Mouse (Mus musculus) forebrain, embryonic 14.5 days (tissue): Measurements from ENCODE around the gene Mllt3. TPM values are rescaled to one million over a fixed set of nuclear protein-coding genes. Genes with fewer than 3 reads are reported as not detected.

Source experiments
- ATAC-seq: fragments of 200-750 bp; cut with Nextera tagmentation; 2 replicates; pipeline ENCODE4 v1.8.0; 2017; ENCODE audit warnings: mild to moderate bottlenecking, moderate library complexity
- DNase-seq: peaks from one replicate; pipeline ENCODE4 v3.0.0-alpha.2; 2015; ENCODE audit warnings: low spot score
- H3K27ac ChIP-seq: fragments of 300-500 bp; sonication (generic); 2 replicates; pipeline ENCODE4 v1.5.1; 2014; ENCODE audit warnings: low read depth, mild to moderate bottlenecking, control low read depth, low read length, moderate library complexity
- H3K27me3 ChIP-seq: fragments of 300-500 bp; sonication (generic); replicated peaks from 2 replicates; pipeline ENCODE4 v1.6.1; 2014; ENCODE audit warnings: low read length, control low read depth, mixed read lengths; ENCODE audit not compliant: control insufficient read depth, insufficient read depth
- H3K36me3 ChIP-seq: fragments of 300-500 bp; sonication (generic); 2 replicates; pipeline ENCODE4 v1.6.1; 2014; ENCODE audit warnings: low read length, control low read depth; ENCODE audit not compliant: control insufficient read depth, insufficient read depth
- H3K4me1 ChIP-seq: fragments of 300-500 bp; sonication (generic); 2 replicates; pipeline ENCODE4 v1.6.1; 2014; ENCODE audit warnings: antibody characterized with exemption, low read length, control low read depth; ENCODE audit not compliant: control insufficient read depth, insufficient read depth
- H3K4me2 ChIP-seq: fragments of 300-500 bp; sonication (generic); 2 replicates; pipeline ENCODE4 v1.6.1; 2014; ENCODE audit warnings: mild to moderate bottlenecking, control low read depth, low read length
- H3K4me3 ChIP-seq: fragments of 300-500 bp; sonication (generic); 2 replicates; pipeline ENCODE4 v1.5.1; 2014; ENCODE audit warnings: low read depth, low read length, control low read depth
- H3K9ac ChIP-seq: fragments of 300-500 bp; sonication (generic); 2 replicates; pipeline ENCODE4 v1.6.1; 2014; ENCODE audit warnings: mild to moderate bottlenecking, low read length, control low read depth, moderate library complexity
- H3K9me3 ChIP-seq: fragments of 300-500 bp; sonication (generic); replicated peaks from 2 replicates; pipeline ENCODE4 v1.6.1; 2016; ENCODE audit warnings: low read length, control low read depth, mixed read lengths; ENCODE audit not compliant: control insufficient read depth
- WGBS: fragments of 180-500 bp; shearing (Covaris S2); extraction: QIAGEN DNeasy Blood & Tissue Kit; methylation state at CpG from one replicate; pipeline ENCODE4 v1.1.7; 2014; 5-methylcytosine and 5-hydroxymethylcytosine counted together
- polyA plus RNA-seq: library from polyadenylated mRNA; unstranded; fragments of >200 nt; fragmentation: Nextera tagmentation; extraction: Ambion mirVana; gene quantifications from 2 replicates; pipeline ENCODE4 v1.2.1, GENCODE M21; 2014

Gene Mllt3
- polyA plus RNA-seq, 1 experiment from 2014 or later, result 95.2 TPM

DNA sequence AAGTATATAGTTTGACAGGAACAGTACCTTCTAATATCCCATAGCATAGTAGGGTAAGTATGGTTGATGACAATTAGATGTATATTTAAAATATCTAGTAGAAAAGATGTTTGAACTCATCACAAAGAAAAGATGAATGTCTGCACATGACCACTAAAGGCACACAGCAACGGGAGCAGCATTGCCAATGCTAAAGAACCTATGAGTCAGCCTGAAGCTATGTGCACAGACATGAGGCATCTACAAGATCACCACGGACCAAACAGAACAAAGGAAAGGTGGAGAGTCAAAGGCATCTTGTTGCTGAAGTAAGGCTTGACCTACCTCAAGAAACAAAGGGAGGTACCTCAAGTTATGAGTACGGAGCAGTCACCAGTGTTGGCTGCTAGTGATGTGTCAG is 212.3 kb downstream of the Mllt3 start:
- no peak overlapping the region for H3K4me2 ChIP-seq
- H3K9ac ChIP-seq, result no peak overlapping the region
- H3K36me3 ChIP-seq, result peaks cover 6% of the 10 kb centered on the region
- DNase-seq (no peak), ATAC-seq (no peak)
- H3K27ac ChIP-seq, result no peak overlapping the region
- H3K27me3 ChIP-seq, result no peaks in the 10 kb centered on the region
- no peaks in the 10 kb centered on the region for H3K9me3 ChIP-seq
- 88% methylated on average over 3 of the region's 3 CpGs for WGBS
- H3K4me1 ChIP-seq, result peaks cover 8% of the 10 kb centered on the region
- H3K4me3 ChIP-seq, result no peak overlapping the region

GRCm38 (mm10) chr4:87819182-87819581 is 214.0 kb downstream of the Mllt3 start:
- ATAC-seq, result peak; percentile 85

GRCm38 (mm10) chr4:87818276-87818675 is 214.9 kb downstream of the Mllt3 start:
- ATAC-seq (no peak), DNase-seq (no peak)
- peaks cover 7% of the 10 kb centered on the region for H3K4me1 ChIP-seq
- no peaks in the 10 kb centered on the region for H3K9me3 ChIP-seq
- H3K4me3 ChIP-seq, result no peak overlapping the region
- no peak overlapping the region for H3K9ac ChIP-seq
- peaks cover 6% of the 10 kb centered on the region for H3K36me3 ChIP-seq
- H3K27ac ChIP-seq, result no peak overlapping the region
- 93% methylated on average over 1 of the region's 1 CpGs for WGBS
- H3K4me2 ChIP-seq, result no peak overlapping the region
- no peaks in the 10 kb centered on the region for H3K27me3 ChIP-seq

More at GRCm38 (mm10) chr4:87819182-87819581, 214.0 kb downstream of the Mllt3 start:
- 28% methylated on average over 9 of the region's 9 CpGs for WGBS
- H3K4me3 ChIP-seq, result no peak overlapping the region
- H3K9ac ChIP-seq, result no peak overlapping the region
- H3K9me3 ChIP-seq, result no peaks in the 10 kb centered on the region
- H3K36me3 ChIP-seq, result peaks cover 6% of the 10 kb centered on the region
- no peak overlapping the region for H3K4me2 ChIP-seq
- peak; percentile 83 for DNase-seq
- no peaks in the 10 kb centered on the region for H3K27me3 ChIP-seq
- peaks cover 8% of the 10 kb centered on the region for H3K4me1 ChIP-seq
- peak overlapping the region; percentile 52 for H3K27ac ChIP-seq

DNA sequence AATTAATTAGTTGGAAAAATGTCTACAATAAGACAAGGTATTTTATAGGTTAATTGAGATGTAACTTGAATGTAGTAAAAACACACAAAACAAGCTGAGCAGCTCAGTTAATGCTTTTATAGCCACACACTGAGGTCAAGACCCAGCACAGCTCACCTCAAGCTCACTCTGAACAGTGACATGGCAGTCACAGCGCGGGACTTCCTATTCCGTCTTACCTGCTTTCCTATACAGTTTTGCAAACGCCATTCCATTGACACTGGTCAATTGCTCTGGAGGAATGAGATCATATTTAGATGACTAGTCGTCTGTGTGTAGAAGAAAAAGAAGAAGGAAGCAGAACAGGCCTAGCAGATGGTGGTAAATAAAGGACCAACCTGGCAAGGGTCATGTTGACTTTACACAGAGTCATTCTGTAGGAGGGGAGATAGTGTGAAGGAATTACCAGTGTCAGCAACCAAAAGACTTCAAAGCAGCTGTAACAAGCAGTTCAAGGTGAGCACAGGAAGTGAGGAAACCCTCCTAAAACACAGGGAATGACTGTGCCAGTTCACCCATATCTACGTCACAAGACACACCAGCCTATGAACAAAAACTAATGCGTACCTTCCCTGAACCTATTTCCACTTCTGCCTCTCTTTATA is 217.6 kb downstream of the Mllt3 start:
- WGBS, result 88% methylated on average over 7 of the region's 7 CpGs
- Histone ChIP-seq H3K9ac (no peak overlapping the region), H3K27me3 (no peaks in the 10 kb centered on the region), H3K4me2 (no peak overlapping the region), H3K36me3 (0 out of 2 replicates have a peak, but pooled peaks cover 3% of the 10 kb centered on the region), H3K4me3 (no peak overlapping the region), H3K4me1 (peaks cover 8% of the 10 kb centered on the region), H3K9me3 (no peaks in the 10 kb centered on the region), H3K27ac (no peak overlapping the region)
- ATAC-seq, result no peak
- no peak for DNase-seq

DNA sequence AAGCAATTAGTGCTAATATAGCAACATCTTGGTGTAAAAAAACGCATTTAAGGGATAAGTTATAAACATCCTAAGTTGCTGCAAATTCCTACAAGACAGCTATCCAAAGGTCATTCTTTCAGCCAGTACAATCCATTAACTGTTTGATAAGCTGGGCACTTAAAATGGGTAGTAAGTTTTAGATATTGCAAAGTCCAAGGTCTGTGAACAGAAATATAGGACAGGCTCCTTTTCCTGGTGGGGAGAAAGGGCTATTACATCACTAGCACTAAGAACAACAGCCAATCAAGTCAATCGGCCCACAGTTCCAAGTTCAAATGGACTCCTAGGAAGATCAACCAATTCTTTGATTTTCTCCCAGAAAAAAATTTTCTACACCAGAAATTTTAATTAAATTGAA is 221.3 kb downstream of the Mllt3 start:
- no peak overlapping the region for H3K9ac ChIP-seq
- no peaks in the 10 kb centered on the region for H3K27me3 ChIP-seq
- DNase-seq, result no peak
- WGBS, result 88% methylated on average over 2 of the region's 2 CpGs
- no peak overlapping the region for H3K27ac ChIP-seq
- no peaks in the 10 kb centered on the region for H3K9me3 ChIP-seq
- H3K36me3 ChIP-seq, result 0 out of 2 replicates have a peak, but pooled peaks cover 3% of the 10 kb centered on the region
- no peak overlapping the region for H3K4me2 ChIP-seq
- peaks cover 5% of the 10 kb centered on the region; the same call in 1 of the 2 replicates for H3K4me1 ChIP-seq
- no peak for ATAC-seq
- no peak overlapping the region for H3K4me3 ChIP-seq

DNA sequence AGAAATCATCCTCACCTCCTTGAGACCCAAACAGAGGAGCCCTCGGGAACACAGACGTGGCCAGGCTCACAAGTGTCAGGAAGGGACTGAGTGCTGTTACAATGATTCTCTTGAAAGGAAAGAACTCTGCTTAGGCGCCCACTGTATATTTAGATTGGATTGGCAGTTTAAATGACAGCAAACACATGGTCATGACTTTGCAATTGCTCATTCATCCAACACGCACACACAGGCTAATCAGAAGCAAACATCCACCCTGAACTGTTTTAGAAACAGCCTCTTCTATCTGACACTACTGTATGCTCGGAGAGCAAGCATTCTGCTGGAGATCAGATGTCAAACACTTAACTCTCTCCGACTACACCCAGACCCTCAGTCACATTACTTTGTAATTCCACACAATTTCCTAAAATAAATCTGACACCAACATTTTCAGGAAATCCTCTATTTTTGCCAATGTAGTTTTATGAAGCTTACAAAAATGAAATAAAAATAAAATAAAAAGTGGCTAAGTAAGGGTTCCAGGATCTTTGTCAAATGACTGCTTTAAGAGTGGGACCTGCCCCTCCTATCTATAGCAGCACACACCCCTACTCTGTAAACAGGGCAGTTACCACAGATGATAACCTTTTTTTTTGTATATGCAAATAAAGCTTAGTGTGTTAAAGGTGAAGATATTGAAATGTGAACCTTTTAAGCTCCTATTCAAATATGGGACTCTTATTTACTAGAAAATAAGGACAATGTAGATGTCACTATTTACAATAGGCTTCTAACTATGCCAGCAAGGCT is 226.8 kb downstream of the Mllt3 start:
- H3K4me1 ChIP-seq, result peaks cover 23% of the 10 kb centered on the region
- H3K9me3 ChIP-seq, result no peaks in the 10 kb centered on the region
- no peaks in the 10 kb centered on the region for H3K27me3 ChIP-seq
- 29% methylated on average over 6 of the region's 6 CpGs for WGBS
- H3K9ac ChIP-seq, result no peak overlapping the region
- ATAC-seq (peak; percentile 54), DNase-seq (peak; percentile 37)
- H3K27ac ChIP-seq, result no peak overlapping the region
- no peak overlapping the region for H3K4me2 ChIP-seq
- no peaks in the 10 kb centered on the region for H3K36me3 ChIP-seq
- no peak overlapping the region for H3K4me3 ChIP-seq

- H3K27me3 ChIP-seq, result no peaks in the 10 kb centered on the region
- ATAC-seq, result no peak
- no peaks in the 10 kb centered on the region for H3K36me3 ChIP-seq
- H3K4me3 ChIP-seq, result no peak overlapping the region
- no peak overlapping the region for H3K4me2 ChIP-seq
- no peaks in the 10 kb centered on the region for H3K9me3 ChIP-seq
- 47% methylated on average over 3 of the region's 3 CpGs for WGBS
- no peak for DNase-seq
- H3K4me1 ChIP-seq, result peaks cover 20% of the 10 kb centered on the region
- no peak overlapping the region for H3K27ac ChIP-seq
- H3K9ac ChIP-seq, result no peak overlapping the region
Measured at GRCm38 (mm10) chr4:87804576-87804975, 228.6 kb downstream of the Mllt3 start.

DNA sequence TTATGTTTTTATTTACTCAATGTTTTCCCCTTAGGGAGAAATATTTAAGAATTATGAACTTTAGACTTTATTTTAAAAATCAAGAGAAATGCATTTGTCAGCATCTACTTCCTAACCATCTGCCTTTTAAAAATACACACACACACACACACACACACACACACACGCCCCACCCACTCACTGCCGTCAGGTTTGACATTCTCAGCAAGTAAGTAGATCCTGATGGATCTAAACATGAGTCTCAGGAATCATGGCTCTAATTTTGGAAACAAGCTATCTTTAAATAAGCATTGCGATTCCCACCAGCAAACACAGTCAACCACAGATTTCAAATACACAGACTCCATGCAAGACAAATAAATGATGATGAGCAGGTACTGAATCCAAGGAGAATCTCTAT is 229.9 kb downstream of the Mllt3 start:
- Histone ChIP-seq H3K36me3 (no peaks in the 10 kb centered on the region), H3K9ac (no peak overlapping the region), H3K4me3 (no peak overlapping the region), H3K9me3 (no peaks in the 10 kb centered on the region), H3K4me1 (peaks cover 20% of the 10 kb centered on the region), H3K27me3 (no peaks in the 10 kb centered on the region), H3K4me2 (no peak overlapping the region), H3K27ac (no peak overlapping the region)
- no peak for DNase-seq
- no peak for ATAC-seq
- 86% methylated on average over 3 of the region's 3 CpGs for WGBS

DNA sequence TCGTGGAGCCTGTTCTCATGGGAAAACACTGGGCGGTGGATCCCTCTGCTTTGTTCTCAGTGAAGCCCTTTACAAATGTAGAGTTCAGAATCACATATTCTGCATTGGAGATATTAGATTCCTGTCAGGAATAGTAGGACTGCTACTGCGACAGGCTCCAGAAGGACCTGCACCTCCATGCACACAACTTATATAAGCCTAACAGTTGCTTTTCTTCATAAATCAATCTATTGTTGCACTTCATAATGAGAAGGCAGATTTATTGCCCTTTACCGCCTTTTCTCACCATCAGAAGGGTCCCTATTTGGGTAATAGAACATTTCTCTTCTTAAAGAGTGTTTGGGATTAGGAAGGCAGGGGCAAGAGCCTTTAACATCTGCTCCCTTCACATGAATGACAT is 231.0 kb downstream of the Mllt3 start:
- Histone ChIP-seq H3K4me1 (peaks cover 20% of the 10 kb centered on the region), H3K4me3 (no peak overlapping the region), H3K27ac (no peak overlapping the region), H3K27me3 (no peaks in the 10 kb centered on the region), H3K36me3 (no peaks in the 10 kb centered on the region), H3K9ac (no peak overlapping the region), H3K4me2 (no peak overlapping the region), H3K9me3 (no peaks in the 10 kb centered on the region)
- ATAC-seq (no peak), DNase-seq (no peak)
- WGBS, result 65% methylated on average over 4 of the region's 4 CpGs
